Mouse (Mus musculus) C2C12 (cell line): ENCODE measurements around the gene Ilvbl.

Experiments
- CEBPB ChIP-seq: IDR thresholded peaks from one replicate; pipeline ENCODE4 v1.6.1; 2011; ENCODE audit warnings: low read depth, mild to moderate bottlenecking, control low read depth, moderate library complexity
- CTCF ChIP-seq: IDR thresholded peaks from one replicate; pipeline ENCODE4 v1.5.1; 2011; ENCODE audit not compliant: control insufficient read depth, insufficient read depth, insufficient read length
- FOSL1 ChIP-seq: IDR thresholded peaks from one replicate; pipeline ENCODE4 v1.8.0; 2011; ENCODE audit warnings: mild to moderate bottlenecking, low read length; ENCODE audit not compliant: poor library complexity, insufficient read depth, severe bottlenecking
- MYOD1 ChIP-seq: IDR thresholded peaks from one replicate; pipeline ENCODE4 v1.6.1; 2011; ENCODE audit warnings: low read depth; ENCODE audit not compliant: control insufficient read depth, insufficient read length

DNA sequence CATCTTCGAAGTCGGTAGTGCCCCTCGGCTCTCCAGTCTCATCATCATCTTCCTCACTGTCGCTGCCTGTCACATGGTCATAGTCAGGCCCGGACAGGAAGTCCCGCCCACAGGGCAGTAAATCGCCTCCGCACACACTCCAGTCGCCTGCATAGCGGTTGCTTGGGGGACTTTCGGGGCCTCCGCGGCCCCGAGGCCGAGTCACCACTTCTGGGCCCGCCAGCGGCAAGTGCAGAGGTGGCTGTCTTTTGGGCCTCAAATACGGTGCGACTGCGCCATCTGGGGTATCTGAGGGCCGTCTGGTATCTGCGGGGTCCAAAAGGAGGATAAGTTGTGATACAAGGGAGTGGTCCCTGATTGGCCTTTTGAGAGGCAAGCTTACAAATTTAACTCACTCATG lies 11.5 kb downstream of the Ilvbl start:
- no peak for TF ChIP-seq CTCF
- TF ChIP-seq CEBPB = no peak
- no peak for TF ChIP-seq MYOD1
- TF ChIP-seq FOSL1 = no peak
